Mouse (Mus musculus) cerebellum, adult 2 months (tissue): ENCODE data around the gene Ptpn3. TPM values are rescaled to one million over a fixed set of nuclear protein-coding genes. Genes with fewer than 3 reads are reported as not detected.
"Not testable (repeated sequence)": the region's sequence is repeated elsewhere in the genome, so short reads cannot be mapped to it uniquely, and the experiment has no call there.

Experiments
- DNase-seq, 2 experiments: peaks; one replicate each; pipeline ENCODE4 v3.0.0; 2021
- H3K27ac ChIP-seq: fragments of 200-500 bp; 2 replicates; pipeline ENCODE4 v1.5.1; 2012; ENCODE audit warnings: low read length, control low read depth, inconsistent platforms; ENCODE audit not compliant: insufficient read depth
- H3K27me3 ChIP-seq: fragments of 200-500 bp; 2 replicates; pipeline ENCODE4 v1.6.1; 2012; ENCODE audit warnings: inconsistent platforms, mild to moderate bottlenecking, low read length, moderate library complexity; ENCODE audit not compliant: control insufficient read depth, insufficient read depth
- H3K4me1 ChIP-seq: fragments of 200-500 bp; 2 replicates; pipeline ENCODE4 v1.6.1; 2011; ENCODE audit warnings: low read length; ENCODE audit not compliant: control insufficient read depth, insufficient read depth
- H3K4me3 ChIP-seq: fragments of 200-500 bp; replicated peaks from 2 replicates; pipeline ENCODE3; 2011; ENCODE audit warnings: mild to moderate bottlenecking, low read depth, low read length, control low read depth; ENCODE audit not compliant: insufficient read depth
- CTCF ChIP-seq: fragments of 200-500 bp; IDR thresholded peaks from 2 replicates; pipeline ENCODE4 v1.5.1; 2011; ENCODE audit warnings: low read depth, mild to moderate bottlenecking, control low read depth, low read length, moderate library complexity, borderline replicate concordance; ENCODE audit not compliant: insufficient read depth
- POLR2A ChIP-seq: fragments of 200-500 bp; IDR thresholded peaks from 2 replicates; pipeline ENCODE4 v1.6.1; 2011; ENCODE audit warnings: low read length, control low read depth, borderline replicate concordance; ENCODE audit not compliant: insufficient read depth
- WGBS: fragments of 180-500 bp; shearing (Covaris S2); methylation state at CpG from one replicate; pipeline ENCODE4 v1.1.7; 2018; 5-methylcytosine and 5-hydroxymethylcytosine counted together
- polyA plus RNA-seq: library from polyadenylated mRNA; depleted of rRNA; stranded (reverse); fragments of >200 nt; gene quantifications from 2 replicates; pipeline ENCODE4 v1.2.3, GENCODE M21; 2012

Ptpn3 gene
- polyA plus RNA-seq, 1 experiment, result 13.5 TPM

GRCm38 (mm10) chr4:57280888-57281287, 20.7 kb downstream of the Ptpn3 start:
- H3K27ac ChIP-seq, result no peak overlapping the region
- H3K27me3 ChIP-seq, result no peaks in the 10 kb centered on the region
- H3K4me3 ChIP-seq, result no peak overlapping the region
- H3K4me1 ChIP-seq, result peaks cover 10% of the 10 kb centered on the region
- peak; percentile 74 to 80 for DNase-seq
- 11% methylated on average over 5 of the region's 5 CpGs for WGBS
- TF ChIP-seq CTCF (no peak), POLR2A (no peak)

GRCm38 (mm10) chr4:57279229-57279628, 22.4 kb downstream of the Ptpn3 start:
- Histone ChIP-seq H3K27ac (no peak overlapping the region), H3K27me3 (no peaks in the 10 kb centered on the region), H3K4me3 (no peak overlapping the region), H3K4me1 (peaks cover 10% of the 10 kb centered on the region)
- 65% methylated on average over 8 of the region's 8 CpGs for WGBS
- TF ChIP-seq POLR2A (no peak), CTCF (no peak)
- no peak for DNase-seq

- TF ChIP-seq CTCF (no peak), POLR2A (no peak)
- H3K27me3 ChIP-seq, result no peaks in the 10 kb centered on the region
- WGBS, result 86% methylated on average over 10 of the region's 10 CpGs
Observed at GRCm38 (mm10) chr4:57278812-57279211, 22.8 kb downstream of the Ptpn3 start.

DNA sequence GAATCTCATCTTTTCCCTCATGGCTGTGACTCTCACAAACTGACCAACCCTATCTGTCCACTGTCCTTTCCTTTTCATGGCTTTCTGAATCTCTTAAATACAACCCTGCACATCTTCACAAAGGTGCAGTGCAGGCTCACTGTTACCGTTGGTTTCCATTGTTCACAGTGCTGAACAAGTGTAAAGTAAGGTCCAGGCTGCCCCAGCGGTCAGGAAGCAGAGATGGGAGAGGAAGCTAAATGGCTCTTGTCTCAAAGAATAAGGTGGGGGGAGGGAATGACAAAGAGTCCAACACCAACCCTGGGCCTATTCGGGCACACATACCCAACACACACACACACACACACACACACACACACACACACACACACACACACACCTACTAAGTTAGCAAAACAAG, 24.0 kb downstream of the Ptpn3 start:
- WGBS, result 92% methylated on average over 3 of the region's 3 CpGs
- no peak for DNase-seq
- no peak for TF ChIP-seq CTCF
- no peak for TF ChIP-seq POLR2A
- H3K27ac ChIP-seq, result no peak overlapping the region
- peaks cover 13% of the 10 kb centered on the region for H3K4me1 ChIP-seq
- H3K27me3 ChIP-seq, result no peaks in the 10 kb centered on the region
- no peak overlapping the region for H3K4me3 ChIP-seq

More at GRCm38 (mm10) chr4:57278812-57279211, 22.8 kb downstream of the Ptpn3 start:
- H3K4me1 ChIP-seq, result peaks cover 13% of the 10 kb centered on the region
- DNase-seq, result no peak
- H3K4me3 ChIP-seq, result no peak overlapping the region
- no peak overlapping the region for H3K27ac ChIP-seq

DNA sequence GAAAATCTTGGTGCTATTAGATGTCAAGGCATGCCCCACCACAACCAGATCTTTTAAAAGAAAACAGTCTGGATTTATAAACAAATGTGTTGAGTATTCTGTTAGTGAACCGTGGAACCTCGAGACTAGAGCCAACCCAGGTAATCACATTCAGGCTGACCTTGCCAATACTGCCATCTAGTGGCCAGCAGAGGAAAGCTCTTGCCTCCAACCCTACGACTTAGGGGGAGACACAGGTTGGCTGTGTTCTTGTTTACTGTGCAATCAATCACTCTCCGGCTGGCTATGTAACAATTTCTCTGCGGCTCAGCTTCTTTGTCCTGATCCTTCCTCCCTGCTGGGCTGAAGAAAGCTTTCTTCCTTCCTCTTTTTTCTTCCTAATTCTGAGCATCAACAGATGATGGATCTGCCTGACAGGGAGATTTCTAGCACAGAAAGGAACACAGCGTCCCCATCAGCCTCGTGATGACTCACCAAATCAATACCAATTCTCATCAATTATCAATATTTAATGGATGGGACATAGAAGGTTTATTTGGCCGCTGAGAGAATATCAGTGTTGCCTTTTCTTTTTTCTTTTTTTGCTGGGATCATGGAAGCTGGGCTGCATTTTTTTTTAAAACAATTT, 26.4 kb downstream of the Ptpn3 start:
- WGBS, result 17% methylated on average over 8 of the region's 8 CpGs
- Histone ChIP-seq H3K4me3 (no peak overlapping the region), H3K27me3 (no peaks in the 10 kb centered on the region), H3K27ac (no peak overlapping the region), H3K4me1 (peaks cover 6% of the 10 kb centered on the region)
- peak; percentile 76 for DNase-seq
- TF ChIP-seq CTCF (peak; percentile 96), POLR2A (no peak)

GRCm38 (mm10) chr4:57273532-57274502, 27.8 kb downstream of the Ptpn3 start:
- no peak for TF ChIP-seq CTCF
- no peak for TF ChIP-seq POLR2A
- WGBS, result 65% methylated on average over 15 of the region's 15 CpGs
- no peak overlapping the region for H3K4me3 ChIP-seq
- H3K4me1 ChIP-seq, result peaks cover 3% of the 10 kb centered on the region
- no peaks in the 10 kb centered on the region for H3K27me3 ChIP-seq
- no peak for DNase-seq
- no peak overlapping the region for H3K27ac ChIP-seq

- DNase-seq, result no peak
- Histone ChIP-seq H3K27me3 (no peaks in the 10 kb centered on the region), H3K27ac (no peak overlapping the region), H3K4me3 (no peak overlapping the region), H3K4me1 (peaks cover 3% of the 10 kb centered on the region)
- TF ChIP-seq POLR2A (no peak), CTCF (0 out of 2 replicates have a peak, but pooled peaks have one; percentile 20)
- WGBS, result 84% methylated on average over 8 of the region's 8 CpGs
Observed at GRCm38 (mm10) chr4:57270991-57271390, 30.6 kb downstream of the Ptpn3 start.

DNA sequence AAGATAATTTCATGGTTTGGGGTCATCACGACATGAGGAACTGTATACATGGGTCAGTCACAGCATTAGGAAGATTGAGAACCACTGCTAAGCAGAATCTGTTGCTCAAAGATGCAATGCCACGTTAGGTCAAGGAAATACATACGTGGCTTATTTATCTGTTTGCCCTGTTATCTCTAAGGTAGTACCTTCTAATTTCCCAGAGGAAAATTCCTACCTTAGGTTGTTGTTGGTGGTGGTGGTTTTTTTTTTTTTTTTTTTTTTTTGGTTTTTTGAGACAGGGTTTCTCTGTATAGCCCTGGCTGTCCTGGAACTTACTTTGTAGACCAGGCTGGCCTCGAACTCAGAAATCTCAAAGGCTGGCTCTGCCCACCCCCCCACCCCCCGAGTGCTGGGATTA, 31.1 kb downstream of the Ptpn3 start:
- 97% methylated on average over 5 of the region's 5 CpGs for WGBS
- H3K4me1 ChIP-seq, H3K4me3 ChIP-seq, H3K27ac ChIP-seq, H3K27me3 ChIP-seq, DNase-seq: not testable (repeated sequence)
